ENCODE assay signal across 25 mouse cellular contexts in the genomic region with DNA sequence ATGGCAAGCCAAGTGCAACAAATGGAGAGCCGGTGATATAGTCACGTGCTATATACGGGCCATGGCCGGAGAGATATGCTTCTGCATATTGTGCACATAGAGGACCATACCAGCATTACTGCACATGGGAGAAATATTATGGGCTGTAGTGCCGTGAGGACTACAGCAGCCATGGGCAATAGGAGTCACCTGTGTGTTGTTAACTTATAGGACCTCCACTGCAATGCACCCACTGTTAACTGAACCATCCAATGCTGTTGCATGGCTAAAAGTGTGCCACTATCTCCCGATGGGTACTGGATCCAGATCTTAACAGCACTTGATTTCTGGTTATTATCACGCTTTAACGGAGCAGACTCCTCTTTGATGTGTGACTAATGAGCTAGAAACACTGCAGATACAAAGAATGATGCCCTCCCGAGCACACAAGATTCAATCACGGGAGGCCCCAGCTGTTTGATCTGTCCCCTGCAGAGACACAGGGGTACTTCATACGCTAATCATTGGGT. TPM values are rescaled to one million over a fixed set of nuclear protein-coding genes. Genes with fewer than 3 reads are reported as not detected.
DNase-seq lines count a peak whose midpoint lies in the region; ATAC-seq and TF ChIP-seq lines count a peak whose summit lies in the region.
"Had no signal": no experiment of that assay in that cellular context is flagged by ENCODE, and none has a peak within 500 bp of the region (broad histone marks: within the 10 kb centered on the region; RNA-seq: fewer than 3 reads in every experiment).

No protein-coding gene starts in this region.

- no peak overlapping the region for H3K27ac ChIP-seq in midbrain, embryonic 14.5 days (replicated peaks; ENCODE audit: low read depth, low read length)
- no peak overlapping the region for H3K27ac ChIP-seq in midbrain, embryonic 11.5 days (ENCODE audit: low read depth, low read length)
- no peak overlapping the region for H3K27ac ChIP-seq in hindbrain, embryonic 12.5 days
- H3K27ac ChIP-seq in midbrain, embryonic 16.5 days (ENCODE audit: low read length), result no peak overlapping the region
- H3K27ac ChIP-seq in layer of hippocampus, adult 2 months, result no peak overlapping the region
- H3K27ac ChIP-seq: embryonic facial prominence, embryonic 15.5 days; limb, embryonic 12.5 days; liver, embryonic 13.5 days; lung, embryonic 15.5 days; macrophage; stomach, embryonic 15.5 days had no signal

- H3K4me2 ChIP-seq in midbrain, embryonic 14.5 days (ENCODE audit: low read length), result no peak overlapping the region
- no peak overlapping the region for H3K4me2 ChIP-seq in midbrain, embryonic 11.5 days
- H3K4me2 ChIP-seq in hindbrain, embryonic 12.5 days (replicated peaks), result no peak overlapping the region
- peak overlapping the region; percentile 16; the same call in 1 of the 2 replicates for H3K4me2 ChIP-seq in midbrain, embryonic 16.5 days (ENCODE audit: low read length)
- H3K4me2 ChIP-seq: embryonic facial prominence, embryonic 15.5 days; limb, embryonic 12.5 days; liver, embryonic 13.5 days; lung, embryonic 15.5 days; stomach, embryonic 15.5 days had no signal

- no peak for ATAC-seq in midbrain, embryonic 14.5 days (ENCODE audit: low FRiP score, low TSS enrichment)
- ATAC-seq in midbrain, embryonic 11.5 days (ENCODE audit: low FRiP score), result no peak
- peak; percentile 89 for ATAC-seq in hindbrain, embryonic 12.5 days (ENCODE audit: low FRiP score)
- ATAC-seq in midbrain, embryonic 16.5 days, result peak; percentile 75
- ATAC-seq: inflammation-experienced regulatory T-cells, adult 6 months had no signal

- H3K4me3 ChIP-seq in midbrain, embryonic 14.5 days (replicated peaks; ENCODE audit: low read depth, low read length), result no peak overlapping the region
- no peak overlapping the region for H3K4me3 ChIP-seq in midbrain, embryonic 11.5 days (ENCODE audit: low read depth, low read length)
- no peak overlapping the region for H3K4me3 ChIP-seq in hindbrain, embryonic 12.5 days
- no peak overlapping the region for H3K4me3 ChIP-seq in midbrain, embryonic 16.5 days (ENCODE audit: low read depth, low read length)
- H3K4me3 ChIP-seq in layer of hippocampus, adult 2 months, result no peak overlapping the region
- H3K4me3 ChIP-seq: embryonic facial prominence, embryonic 15.5 days; limb, embryonic 12.5 days; liver, embryonic 13.5 days; lung, embryonic 15.5 days; stomach, embryonic 15.5 days had no signal

- TF ChIP-seq CTCF in layer of hippocampus, adult 2 months (conservative IDR thresholded peaks at IDR 0.05), result no peak

- H3K27me3 ChIP-seq in midbrain, embryonic 14.5 days (ENCODE audit: control insufficient read depth, insufficient read depth, low read length), result no peaks in the 10 kb centered on the region
- H3K27me3 ChIP-seq in midbrain, embryonic 11.5 days (ENCODE audit: control insufficient read depth, insufficient read depth, low read length), result no peaks in the 10 kb centered on the region
- H3K27me3 ChIP-seq in hindbrain, embryonic 12.5 days, result no peaks in the 10 kb centered on the region
- no peaks in the 10 kb centered on the region for H3K27me3 ChIP-seq in midbrain, embryonic 16.5 days (ENCODE audit: control insufficient read depth, insufficient read depth, low read depth, low read length)
- H3K27me3 ChIP-seq: embryonic facial prominence, embryonic 15.5 days; limb, embryonic 12.5 days; liver, embryonic 13.5 days; lung, embryonic 15.5 days; stomach, embryonic 15.5 days had no signal

- no peak overlapping the region for H3K9ac ChIP-seq in midbrain, embryonic 14.5 days (replicated peaks; ENCODE audit: low read length)
- H3K9ac ChIP-seq in midbrain, embryonic 11.5 days (ENCODE audit: low read length), result no peak overlapping the region
- H3K9ac ChIP-seq in hindbrain, embryonic 12.5 days, result no peak overlapping the region
- no peak overlapping the region for H3K9ac ChIP-seq in midbrain, embryonic 16.5 days (ENCODE audit: low read depth, low read length)
- H3K9ac ChIP-seq: embryonic facial prominence, embryonic 15.5 days; limb, embryonic 12.5 days; liver, embryonic 13.5 days; lung, embryonic 15.5 days; stomach, embryonic 15.5 days had no signal

- no peaks in the 10 kb centered on the region for H3K36me3 ChIP-seq in midbrain, embryonic 14.5 days (ENCODE audit: control insufficient read depth, insufficient read depth, low read length)
- no peaks in the 10 kb centered on the region for H3K36me3 ChIP-seq in midbrain, embryonic 11.5 days (ENCODE audit: control insufficient read depth, insufficient read depth, low read length)
- no peaks in the 10 kb centered on the region for H3K36me3 ChIP-seq in hindbrain, embryonic 12.5 days
- no peaks in the 10 kb centered on the region for H3K36me3 ChIP-seq in midbrain, embryonic 16.5 days (ENCODE audit: control insufficient read depth, insufficient read depth, low read length)
- H3K36me3 ChIP-seq: embryonic facial prominence, embryonic 15.5 days; limb, embryonic 12.5 days; liver, embryonic 13.5 days; lung, embryonic 15.5 days; stomach, embryonic 15.5 days had no signal

- no peaks in the 10 kb centered on the region for H3K4me1 ChIP-seq in midbrain, embryonic 14.5 days (ENCODE audit: control insufficient read depth, insufficient read depth, low read length)
- no peaks in the 10 kb centered on the region for H3K4me1 ChIP-seq in midbrain, embryonic 11.5 days (ENCODE audit: control insufficient read depth, insufficient read depth, low read length)
- H3K4me1 ChIP-seq in hindbrain, embryonic 12.5 days, result peaks cover 11% of the 10 kb centered on the region
- peaks cover 4% of the 10 kb centered on the region for H3K4me1 ChIP-seq in midbrain, embryonic 16.5 days (ENCODE audit: control insufficient read depth, insufficient read depth, low read length)
- H3K4me1 ChIP-seq: embryonic facial prominence, embryonic 15.5 days; limb, embryonic 12.5 days; liver, embryonic 13.5 days; lung, embryonic 15.5 days; stomach, embryonic 15.5 days had no signal

- WGBS in midbrain, embryonic 14.5 days, result 57% methylated on average over 11 of the region's 11 CpGs
- 76% methylated on average over 11 of the region's 11 CpGs for WGBS in midbrain, embryonic 11.5 days
- WGBS in hindbrain, embryonic 12.5 days, result 59% methylated on average over 11 of the region's 11 CpGs
- 52% methylated on average over 11 of the region's 11 CpGs for WGBS in midbrain, embryonic 16.5 days

- H3K9me3 ChIP-seq in midbrain, embryonic 14.5 days (ENCODE audit: control insufficient read depth, low read length), result no peaks in the 10 kb centered on the region
- no peaks in the 10 kb centered on the region for H3K9me3 ChIP-seq in midbrain, embryonic 11.5 days (ENCODE audit: control insufficient read depth, low read length)
- no peaks in the 10 kb centered on the region for H3K9me3 ChIP-seq in hindbrain, embryonic 12.5 days (replicated peaks)
- no peaks in the 10 kb centered on the region for H3K9me3 ChIP-seq in midbrain, embryonic 16.5 days (replicated peaks; ENCODE audit: control insufficient read depth, low read length, poor library complexity, severe bottlenecking)
- H3K9me3 ChIP-seq: embryonic facial prominence, embryonic 15.5 days; limb, embryonic 12.5 days; liver, embryonic 13.5 days; lung, embryonic 15.5 days; stomach, embryonic 15.5 days had no signal

- peak; percentile 54 for DNase-seq in midbrain, embryonic 14.5 days
- DNase-seq in midbrain, embryonic 11.5 days (ENCODE audit: low spot score, missing footprints), result no peak
- no peak for DNase-seq in MN1 (ENCODE audit: low spot score)
- no peak for DNase-seq in thymus, adult 18-20 months
- DNase-seq in layer of hippocampus, adult 2 months (ENCODE audit: low spot score in 2 of 2), result no peak
- DNase-seq: cerebellum, adult 8-10 months; gastrocnemius, postnatal 14 days; kidney, adult 8-10 months; kidney, postnatal 25 days; layer of hippocampus, adult 9-11 months; liver, embryonic 13.5 days; right cerebral cortex, adult 18-20 months; spleen, adult 18-20 months; thymus, postnatal 14 days had no signal

RNA-seq across cellular contexts. Expression of a gene that starts 32.0 kb away (rescaled TPM):
- 0.16 TPM in 1 of 2 replicates, not detected in the other for polyA plus RNA-seq in midbrain, embryonic 14.5 days (2014; fragmentation: Nextera tagmentation; extraction: Ambion mirVana)
- polyA plus RNA-seq in midbrain, embryonic 11.5 days (2014; fragmentation: Nextera tagmentation; extraction: Ambion mirVana), result 0.15 TPM in 1 of 2 replicates, not detected in the other
- polyA plus RNA-seq in hindbrain, embryonic 12.5 days (2016; fragmentation: Nextera tagmentation; extraction: Ambion mirVana), result 0.12 and 0.16 TPM in 2 replicates
- 0.18 and 0.20 TPM in 2 replicates for polyA plus RNA-seq in midbrain, embryonic 16.5 days (2015; fragmentation: Nextera tagmentation; extraction: Ambion mirVana)
- total RNA-seq in layer of hippocampus, adult 2 months (2021), result under 1 TPM; 0.07 to 0.20 TPM

RNA-seq across cellular contexts. Expression of a gene that starts 32.8 kb away (rescaled TPM):
- not detected in 2 replicates for polyA plus RNA-seq in midbrain, embryonic 14.5 days (2014; fragmentation: Nextera tagmentation; extraction: Ambion mirVana)
- polyA plus RNA-seq in midbrain, embryonic 11.5 days (2014; fragmentation: Nextera tagmentation; extraction: Ambion mirVana), result not detected in 2 replicates
- polyA plus RNA-seq in hindbrain, embryonic 12.5 days (2016; fragmentation: Nextera tagmentation; extraction: Ambion mirVana), result 0.26 TPM in 1 of 2 replicates, not detected in the other
- polyA plus RNA-seq in midbrain, embryonic 16.5 days (2015; fragmentation: Nextera tagmentation; extraction: Ambion mirVana), result not detected in 2 replicates
- total RNA-seq in layer of hippocampus, adult 2 months (2021), result 10 to 100 TPM; 22.5 to 23.3 TPM
- total RNA-seq: common myeloid progenitor, adult 5-6 weeks; ES-E14 had no signal
- polyA plus RNA-seq: heart, postnatal 0 days; inflammation-experienced regulatory T-cells, adult 6 months; limb, embryonic 12.5 days; liver, embryonic 13.5 days; lung, embryonic 15.5 days had no signal

Comparison
In these comparisons a context has a peak if more than half of its experiments do, and no peak if none do; other contexts are left out.
1. ATAC-seq: peak in hindbrain, embryonic 12.5 days (single experiment) and midbrain, embryonic 16.5 days (single experiment); none in midbrain, embryonic 14.5 days (single experiment) and midbrain, embryonic 11.5 days (single experiment).